Mouse (Mus musculus): ENCODE measurements around the gene Gm7694. TPM values are rescaled to one million over a fixed set of nuclear protein-coding genes. Genes with fewer than 3 reads are reported as not detected.

Gene Gm7694
- polyA plus RNA-seq (2015; fragmentation: Nextera tagmentation; extraction: Ambion mirVana) = 1.6 TPM in 2 replicates

DNA sequence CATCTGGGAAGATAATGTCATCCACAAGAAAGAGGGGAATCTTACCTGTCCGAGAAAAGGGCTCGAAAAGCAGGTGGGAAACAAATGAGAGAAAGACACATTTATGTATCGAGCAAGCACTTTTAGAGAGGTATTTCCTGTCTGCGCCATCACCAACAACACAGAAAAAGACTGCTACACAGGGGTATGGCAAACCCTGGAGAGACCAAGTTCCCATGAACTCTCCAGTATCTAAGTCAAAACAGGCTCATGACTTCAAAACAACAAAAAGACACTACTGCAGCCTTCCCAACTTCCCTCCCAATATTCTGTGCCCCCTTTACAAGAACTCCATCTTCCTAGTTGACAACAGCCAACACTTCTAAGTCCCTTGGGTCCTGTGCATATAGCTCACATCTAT is at the start of gene Gm7694:
Gm7694 (minus strand) TSS at position 101 of the 400 bp plus-strand sequence.
- H3K9me3 ChIP-seq = no peaks in the 10 kb centered on the region
- H3K4me2 ChIP-seq = no peak within 1 kb of the TSS
- H3K4me3 ChIP-seq = no peak within 1 kb of the TSS
- H3K4me1 ChIP-seq = no peaks in the 10 kb centered on the region
- no peak within 1 kb of the TSS for H3K27ac ChIP-seq
- no peak within 1 kb of the TSS for H3K9ac ChIP-seq
- 95% methylated on average over 4 of the region's 4 CpGs for WGBS
- no peak for ATAC-seq (replicated peaks)
- no peaks in the 10 kb centered on the region for H3K27me3 ChIP-seq (replicated peaks)
- H3K36me3 ChIP-seq (replicated peaks) = no peaks in the 10 kb centered on the region

DNA sequence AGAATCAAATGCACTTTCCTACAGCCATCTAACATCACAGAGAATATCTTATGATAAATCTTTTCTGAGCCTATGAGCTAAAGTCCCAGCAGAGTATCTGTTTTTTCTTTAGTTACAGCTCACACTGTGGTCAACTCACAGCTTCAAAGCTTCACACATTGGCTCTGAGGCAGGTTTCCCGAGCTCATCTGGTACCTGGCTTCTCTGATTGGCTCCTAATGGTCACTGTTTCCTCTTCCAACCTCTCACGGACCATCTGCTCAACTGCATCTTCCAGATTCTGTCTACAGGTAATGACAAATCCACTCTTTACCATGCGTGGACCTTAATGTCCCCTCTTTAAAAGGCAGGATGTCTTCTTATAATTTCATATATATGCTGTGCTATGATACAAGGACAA is 47.2 kb upstream of the Gm7694 start:
- WGBS = 69% methylated on average over 3 of the region's 3 CpGs
- H3K27ac ChIP-seq = no peak overlapping the region
- no peaks in the 10 kb centered on the region for H3K4me1 ChIP-seq
- no peak overlapping the region for H3K4me3 ChIP-seq
- no peak; the same call in 1 of the 2 replicates for ATAC-seq (replicated peaks)
- no peak overlapping the region for H3K4me2 ChIP-seq
- no peaks in the 10 kb centered on the region for H3K36me3 ChIP-seq (replicated peaks)
- no peaks in the 10 kb centered on the region for H3K27me3 ChIP-seq (replicated peaks)
- no peak overlapping the region for H3K9ac ChIP-seq
- H3K9me3 ChIP-seq = no peaks in the 10 kb centered on the region

DNA sequence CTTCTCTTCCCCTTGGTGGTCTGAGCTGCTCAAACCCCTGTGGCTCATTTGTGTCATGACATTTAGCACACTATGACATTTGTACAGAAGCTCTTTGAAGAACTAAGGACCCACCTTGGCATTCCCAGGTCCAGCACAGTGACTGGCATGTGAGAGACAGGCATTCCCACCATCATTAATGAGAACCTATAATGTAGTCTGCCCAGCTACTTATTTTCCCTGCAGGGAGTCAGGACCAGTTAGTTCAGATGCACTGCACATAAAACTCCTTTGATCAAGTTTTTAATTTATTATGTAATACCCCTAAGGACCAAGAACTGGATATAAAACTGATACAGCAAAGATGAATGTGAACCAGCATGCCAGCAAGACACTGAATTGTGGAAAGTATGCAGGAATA is 44.9 kb upstream of the Gm7694 start:
- H3K9me3 ChIP-seq = no peaks in the 10 kb centered on the region
- 0 out of 2 replicates have a peak, but pooled peaks have one; percentile 56 for ATAC-seq (replicated peaks)

DNA sequence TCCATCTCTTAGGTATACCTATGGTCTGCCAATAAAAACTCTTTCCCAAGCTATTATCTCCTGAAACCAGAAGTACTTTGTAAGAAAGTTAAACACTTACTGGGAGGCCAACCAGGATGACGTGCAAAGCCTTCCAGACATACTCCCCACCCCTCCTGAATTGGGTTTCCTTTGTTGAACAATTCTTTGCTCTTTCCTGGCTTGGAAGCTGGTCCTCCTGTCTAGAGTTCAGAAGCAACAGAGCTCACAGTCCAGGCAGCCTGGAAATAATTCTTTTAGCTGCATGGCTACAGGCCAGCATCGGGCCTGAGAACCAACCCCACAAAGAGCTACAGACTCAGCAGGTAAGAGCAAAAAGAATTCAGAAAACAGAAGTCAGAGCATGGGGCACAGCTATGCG is 40.1 kb upstream of the Gm7694 start:
- Histone ChIP-seq H3K4me3 (no peak overlapping the region), H3K4me1 (no peaks in the 10 kb centered on the region), H3K27me3 (replicated peaks) (no peaks in the 10 kb centered on the region), H3K9me3 (no peaks in the 10 kb centered on the region), H3K36me3 (replicated peaks) (no peaks in the 10 kb centered on the region), H3K4me2 (no peak overlapping the region), H3K9ac (no peak overlapping the region), H3K27ac (no peak overlapping the region)
- WGBS = 82% methylated on average over 3 of the region's 3 CpGs
- ATAC-seq (replicated peaks) = no peak

More for the DNA sequence above, 44.9 kb upstream of the Gm7694 start:
- no peak overlapping the region for H3K4me3 ChIP-seq
- H3K27me3 ChIP-seq (replicated peaks) = no peaks in the 10 kb centered on the region
- no peak overlapping the region for H3K27ac ChIP-seq
- H3K4me1 ChIP-seq = no peaks in the 10 kb centered on the region
- no peak overlapping the region for H3K4me2 ChIP-seq
- H3K9ac ChIP-seq = no peak overlapping the region
- H3K36me3 ChIP-seq (replicated peaks) = no peaks in the 10 kb centered on the region

DNA sequence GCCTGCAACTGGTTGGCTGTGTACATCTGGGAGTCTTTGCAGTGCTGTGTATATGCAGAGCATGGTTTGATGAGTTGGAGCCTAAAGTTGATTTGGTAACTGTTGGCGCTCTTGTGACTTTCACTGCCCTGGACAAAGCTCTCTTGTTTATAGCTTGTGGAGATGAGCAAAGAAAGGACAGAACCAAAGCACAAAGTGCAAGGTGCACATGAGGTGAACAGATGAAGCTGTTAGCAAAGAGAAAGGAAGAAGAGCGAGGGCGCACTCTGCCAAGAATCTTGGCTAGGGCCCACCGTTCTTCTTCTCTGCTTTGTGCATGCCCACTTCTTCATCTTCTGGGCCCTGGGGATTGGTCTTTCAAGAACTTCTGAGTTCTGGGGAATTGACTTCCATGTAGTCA is 37.8 kb upstream of the Gm7694 start:
- Histone ChIP-seq H3K36me3 (replicated peaks) (no peaks in the 10 kb centered on the region), H3K4me2 (no peak overlapping the region), H3K4me1 (no peaks in the 10 kb centered on the region), H3K4me3 (no peak overlapping the region), H3K27me3 (replicated peaks) (no peaks in the 10 kb centered on the region), H3K9me3 (no peaks in the 10 kb centered on the region), H3K27ac (no peak overlapping the region), H3K9ac (no peak overlapping the region)
- WGBS = 97% methylated on average over 4 of the region's 4 CpGs
- no peak for ATAC-seq (replicated peaks)

DNA sequence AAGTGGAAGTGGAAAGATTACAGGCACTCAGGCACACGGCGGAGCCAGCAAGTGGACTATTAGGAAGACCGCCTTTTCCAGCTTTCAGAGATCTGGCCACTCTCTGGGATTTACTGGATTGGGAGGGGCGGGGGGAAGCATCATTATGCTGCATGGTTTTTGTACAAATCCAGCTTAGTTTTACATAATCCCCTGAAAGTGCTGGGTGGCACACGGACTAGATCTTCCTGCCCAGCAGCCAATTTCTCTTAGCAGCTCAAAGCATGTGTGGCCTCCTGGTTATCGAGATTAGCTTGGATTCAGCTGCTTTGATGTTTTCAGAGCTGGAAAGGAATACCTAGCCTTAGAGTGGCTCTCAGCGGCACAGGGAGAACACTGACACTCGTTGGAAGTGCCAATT is 36.9 kb upstream of the Gm7694 start:
- Histone ChIP-seq H3K4me1 (no peaks in the 10 kb centered on the region), H3K9ac (no peak overlapping the region), H3K4me3 (no peak overlapping the region), H3K9me3 (no peaks in the 10 kb centered on the region), H3K4me2 (no peak overlapping the region), H3K27me3 (replicated peaks) (no peaks in the 10 kb centered on the region), H3K36me3 (replicated peaks) (no peaks in the 10 kb centered on the region), H3K27ac (no peak overlapping the region)
- WGBS = 51% methylated on average over 8 of the region's 8 CpGs
- ATAC-seq (replicated peaks) = 0 out of 2 replicates have a peak, but pooled peaks have one; percentile 27

DNA sequence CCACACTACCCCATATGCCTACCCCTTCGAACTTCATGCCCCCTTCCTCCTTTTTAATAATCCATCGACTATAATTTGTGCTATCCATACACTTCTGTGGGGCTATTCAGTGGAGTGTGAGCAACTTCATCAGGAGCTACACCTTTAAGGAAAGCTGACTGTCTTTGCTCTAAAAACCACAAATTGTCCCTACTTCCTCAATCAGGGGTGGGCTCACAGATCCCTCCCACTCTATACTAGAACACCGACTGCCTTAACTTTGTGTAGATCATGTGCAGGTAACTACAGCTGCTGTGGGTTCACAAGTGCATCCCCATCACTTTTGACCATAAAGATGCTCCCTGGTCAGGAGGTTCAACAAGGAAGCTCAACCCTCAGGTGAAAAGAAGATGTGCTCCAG is 33.8 kb upstream of the Gm7694 start:
- Histone ChIP-seq H3K27ac (no peak overlapping the region), H3K4me2 (no peak overlapping the region), H3K9ac (no peak overlapping the region), H3K4me3 (no peak overlapping the region), H3K36me3 (replicated peaks) (no peaks in the 10 kb centered on the region), H3K4me1 (no peaks in the 10 kb centered on the region), H3K27me3 (replicated peaks) (no peaks in the 10 kb centered on the region), H3K9me3 (no peaks in the 10 kb centered on the region)
- ATAC-seq (replicated peaks) = no peak
- 92% methylated on average over 3 of the region's 3 CpGs for WGBS

DNA sequence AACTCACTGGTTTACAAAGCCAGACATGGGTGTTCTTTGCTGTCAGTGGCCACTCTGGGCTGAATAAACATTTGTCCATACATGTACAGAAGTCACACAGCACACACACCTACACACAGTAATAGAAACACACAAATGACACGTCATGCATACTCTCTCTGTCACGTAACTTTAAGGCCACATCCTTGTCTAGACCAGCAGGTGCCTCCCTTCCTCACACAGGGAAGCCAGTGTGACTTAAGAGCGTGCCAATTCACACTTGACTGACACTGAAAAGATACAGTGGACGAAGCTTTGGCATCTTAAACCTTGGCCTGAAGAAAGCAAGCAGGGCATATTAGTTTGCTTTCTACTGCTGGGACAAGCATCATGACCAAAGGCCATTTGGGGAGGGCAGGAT is 26.6 kb upstream of the Gm7694 start:
- H3K4me2 ChIP-seq = no peak overlapping the region
- no peaks in the 10 kb centered on the region for H3K27me3 ChIP-seq (replicated peaks)
- H3K36me3 ChIP-seq (replicated peaks) = no peaks in the 10 kb centered on the region
- H3K4me1 ChIP-seq = no peaks in the 10 kb centered on the region
- H3K27ac ChIP-seq = no peak overlapping the region
- ATAC-seq (replicated peaks) = no peak
- H3K9ac ChIP-seq = no peak overlapping the region
- WGBS = 72% methylated on average over 4 of the region's 4 CpGs
- H3K4me3 ChIP-seq = no peak overlapping the region
- no peaks in the 10 kb centered on the region for H3K9me3 ChIP-seq

DNA sequence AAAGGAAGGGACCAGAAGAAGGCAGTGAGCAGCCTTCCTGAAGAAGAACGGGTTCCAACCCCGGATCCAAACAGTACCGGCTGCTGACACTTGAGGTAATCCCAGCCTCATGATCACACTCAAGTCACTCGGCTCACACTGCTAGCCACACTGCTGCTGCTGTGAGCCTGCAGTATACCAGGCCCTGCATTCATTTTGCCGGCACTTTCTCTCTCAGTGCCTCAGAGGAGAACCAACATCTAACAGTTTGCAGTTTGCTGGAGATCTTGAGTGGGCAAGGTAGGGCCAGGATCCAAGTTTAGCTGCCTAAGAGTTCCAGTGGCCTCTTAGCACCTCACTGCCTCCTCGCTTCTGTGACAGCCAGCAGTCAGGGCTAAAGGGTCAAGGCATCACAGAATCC is 25.8 kb upstream of the Gm7694 start:
- WGBS = 68% methylated on average over 6 of the region's 6 CpGs
- Histone ChIP-seq H3K27me3 (replicated peaks) (no peaks in the 10 kb centered on the region), H3K27ac (no peak overlapping the region), H3K36me3 (replicated peaks) (no peaks in the 10 kb centered on the region), H3K9ac (no peak overlapping the region), H3K9me3 (no peaks in the 10 kb centered on the region), H3K4me3 (no peak overlapping the region), H3K4me2 (no peak overlapping the region), H3K4me1 (no peaks in the 10 kb centered on the region)
- no peak for ATAC-seq (replicated peaks)

DNA sequence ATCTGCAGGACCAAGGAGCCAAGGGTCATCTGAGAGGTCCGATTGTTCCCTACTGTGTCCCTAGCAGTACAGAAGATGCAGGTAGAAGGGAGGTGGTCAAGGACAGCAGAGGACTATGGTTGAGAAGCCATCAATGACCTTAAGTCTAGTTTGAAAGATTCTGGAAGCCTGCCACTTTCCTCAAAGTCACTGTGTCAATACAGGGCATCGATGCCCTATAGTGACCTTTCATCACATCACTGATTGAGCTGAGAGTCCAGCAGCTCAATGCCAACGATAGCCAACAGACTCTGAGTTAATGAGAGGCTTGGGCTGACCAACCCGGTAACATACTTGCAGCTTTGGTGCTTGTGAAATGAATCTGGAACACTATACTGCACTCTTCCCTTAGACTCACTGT is 19.1 kb upstream of the Gm7694 start:
- 93% methylated on average over 4 of the region's 4 CpGs for WGBS
- no peaks in the 10 kb centered on the region for H3K27me3 ChIP-seq (replicated peaks)
- H3K4me2 ChIP-seq = no peak overlapping the region
- no peak overlapping the region for H3K4me3 ChIP-seq
- no peaks in the 10 kb centered on the region for H3K36me3 ChIP-seq (replicated peaks)
- no peak overlapping the region for H3K9ac ChIP-seq
- ATAC-seq (replicated peaks) = no peak
- H3K4me1 ChIP-seq = no peaks in the 10 kb centered on the region
- H3K27ac ChIP-seq = no peak overlapping the region
- H3K9me3 ChIP-seq = no peaks in the 10 kb centered on the region

DNA sequence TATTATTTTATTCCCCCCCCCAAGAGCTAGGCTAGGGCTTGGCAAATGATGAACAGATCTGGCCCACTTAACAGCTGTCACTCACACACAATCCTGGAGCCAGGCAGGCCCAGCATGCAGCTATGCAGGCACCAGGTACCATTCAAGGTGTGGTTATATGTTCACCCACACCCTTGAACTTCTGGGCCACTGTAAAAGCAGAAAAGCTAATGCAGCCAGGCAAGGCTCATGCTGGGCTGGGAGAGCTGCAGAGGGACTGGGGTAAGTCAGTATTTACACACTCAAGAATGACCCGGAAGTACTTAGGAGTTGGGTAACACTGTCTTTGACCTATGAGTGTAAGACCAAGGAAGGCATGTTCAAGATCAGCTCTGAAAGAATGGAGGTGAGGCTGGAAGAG is 18.2 kb upstream of the Gm7694 start:
- Histone ChIP-seq H3K36me3 (replicated peaks) (no peaks in the 10 kb centered on the region), H3K4me3 (no peak overlapping the region), H3K27ac (no peak overlapping the region), H3K9me3 (no peaks in the 10 kb centered on the region), H3K4me1 (no peaks in the 10 kb centered on the region), H3K27me3 (replicated peaks) (no peaks in the 10 kb centered on the region), H3K4me2 (no peak overlapping the region), H3K9ac (no peak overlapping the region)
- no peak for ATAC-seq (replicated peaks)
- 100% methylated on average over 1 of the region's 1 CpGs for WGBS

DNA sequence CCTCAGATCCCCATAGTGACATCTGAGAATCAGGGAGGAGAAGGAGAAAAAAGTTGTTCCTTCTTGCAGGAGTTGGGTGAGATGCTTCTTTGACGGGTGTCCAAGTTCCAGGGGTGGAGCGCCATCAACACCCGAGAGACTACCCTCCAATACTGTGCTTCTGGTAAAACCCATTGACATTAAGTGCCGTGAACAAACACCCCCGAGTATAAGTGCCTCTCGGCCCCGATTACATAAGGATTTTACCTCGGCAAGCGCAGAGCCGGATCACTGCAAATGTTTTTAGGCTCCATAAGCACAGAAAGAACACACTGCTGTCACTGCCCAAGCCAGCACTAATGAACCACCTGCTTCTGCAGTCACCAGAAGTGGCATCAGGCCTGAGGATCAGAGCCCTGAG is 16.9 kb upstream of the Gm7694 start:
- H3K4me3 ChIP-seq = no peak overlapping the region
- H3K4me2 ChIP-seq = no peak overlapping the region
- H3K4me1 ChIP-seq = no peaks in the 10 kb centered on the region
- H3K9ac ChIP-seq = no peak overlapping the region
- WGBS = 87% methylated on average over 10 of the region's 10 CpGs
- no peaks in the 10 kb centered on the region for H3K9me3 ChIP-seq
- no peaks in the 10 kb centered on the region for H3K36me3 ChIP-seq (replicated peaks)
- no peaks in the 10 kb centered on the region for H3K27me3 ChIP-seq (replicated peaks)
- H3K27ac ChIP-seq = no peak overlapping the region
- no peak for ATAC-seq (replicated peaks)

DNA sequence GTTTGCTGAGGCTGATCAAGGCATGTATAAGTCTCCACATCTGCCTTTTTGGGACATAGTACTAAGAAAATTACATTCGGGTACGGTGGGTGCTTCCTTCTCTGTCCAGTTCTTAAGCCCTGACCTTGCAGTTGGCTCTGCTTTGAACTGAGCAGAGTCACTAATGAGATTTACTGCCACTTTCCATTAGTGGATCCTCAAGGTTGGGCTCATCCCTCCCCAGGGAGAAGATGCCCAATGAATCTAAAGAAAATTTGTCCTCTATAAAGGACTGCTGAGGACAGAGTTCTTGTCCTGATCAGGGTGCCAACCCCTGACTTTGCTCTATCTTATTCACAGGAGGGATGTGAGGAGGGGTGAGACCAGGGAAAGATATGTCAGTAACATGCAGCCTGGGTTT is 15.9 kb upstream of the Gm7694 start:
- H3K4me3 ChIP-seq = no peak overlapping the region
- no peaks in the 10 kb centered on the region for H3K27me3 ChIP-seq (replicated peaks)
- H3K36me3 ChIP-seq (replicated peaks) = no peaks in the 10 kb centered on the region
- WGBS = 73% methylated on average over 2 of the region's 2 CpGs
- no peaks in the 10 kb centered on the region for H3K4me1 ChIP-seq
- ATAC-seq (replicated peaks) = no peak
- no peak overlapping the region for H3K9ac ChIP-seq
- no peak overlapping the region for H3K4me2 ChIP-seq
- no peaks in the 10 kb centered on the region for H3K9me3 ChIP-seq
- H3K27ac ChIP-seq = no peak overlapping the region

DNA sequence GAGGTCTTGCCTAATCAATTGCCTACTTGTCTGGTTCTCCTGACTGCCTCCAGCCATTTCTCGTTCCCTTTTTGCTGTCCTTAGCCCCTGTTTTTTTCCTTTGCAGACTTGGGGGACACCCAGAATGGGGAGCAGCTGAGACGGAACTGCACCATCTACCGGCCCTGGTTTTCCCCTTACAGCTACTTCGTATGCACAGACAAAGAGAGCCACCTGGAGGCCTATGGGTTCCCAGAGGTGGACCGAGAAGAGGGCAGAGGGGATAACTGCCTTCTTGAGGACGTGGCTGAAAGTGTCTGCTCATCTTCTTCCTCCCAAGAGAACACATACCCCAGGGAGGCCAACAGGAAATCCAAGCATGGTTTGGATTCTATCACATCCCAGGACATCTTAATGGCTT is 5.3 kb upstream of the Gm7694 start:
- Histone ChIP-seq H3K9ac (no peak overlapping the region), H3K4me3 (no peak overlapping the region)

More for the DNA sequence above, 5.3 kb upstream of the Gm7694 start:
- H3K27ac ChIP-seq = no peak overlapping the region
- no peaks in the 10 kb centered on the region for H3K9me3 ChIP-seq
- no peak overlapping the region for H3K4me2 ChIP-seq
- ATAC-seq (replicated peaks) = no peak
- H3K4me1 ChIP-seq = no peaks in the 10 kb centered on the region
- no peaks in the 10 kb centered on the region for H3K27me3 ChIP-seq (replicated peaks)
- H3K36me3 ChIP-seq (replicated peaks) = no peaks in the 10 kb centered on the region
- WGBS = 88% methylated on average over 6 of the region's 6 CpGs

All from midbrain, embryonic 15.5 days (tissue).